Mouse (Mus musculus): ENCODE measurements around the gene Stim2.

Stim2 gene

GRCm38 (mm10) chr5:54049940-54050339 is 51.6 kb downstream of the Stim2 start:
- no peak for DNase-seq

- no peak for DNase-seq
Measured at GRCm38 (mm10) chr5:54051056-54051455, 52.8 kb downstream of the Stim2 start.

- DNase-seq: no peak
Measured at GRCm38 (mm10) chr5:54052205-54052604, 53.9 kb downstream of the Stim2 start.

GRCm38 (mm10) chr5:54053673-54054366 is 55.5 kb downstream of the Stim2 start:
- peak; percentile 73 for DNase-seq

GRCm38 (mm10) chr5:54056266-54056665 is 58.0 kb downstream of the Stim2 start:
- peak; percentile 84 for DNase-seq

DNA sequence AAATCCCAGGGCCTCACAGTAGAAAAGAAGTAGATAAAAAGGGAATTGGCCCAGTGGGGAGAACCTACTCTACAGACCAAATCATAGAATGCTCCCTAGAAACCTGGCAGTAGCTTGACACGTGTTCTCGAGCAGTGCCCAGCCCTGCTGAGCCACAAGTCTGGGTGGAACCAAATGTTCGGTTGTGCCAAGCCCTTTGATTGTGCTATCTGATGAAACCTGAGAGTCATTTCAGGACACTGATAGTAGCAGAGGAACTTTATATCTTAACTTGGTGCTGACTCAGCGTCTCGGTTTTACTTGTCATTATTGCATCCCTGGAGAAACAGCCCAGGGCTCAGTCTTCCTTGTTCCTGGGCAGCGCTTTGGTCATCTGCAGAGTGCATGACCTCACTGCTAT is 61.7 kb downstream of the Stim2 start:
- DNase-seq: peak; percentile 82

GRCm38 (mm10) chr5:54062079-54062478 is 63.8 kb downstream of the Stim2 start:
- DNase-seq: no peak

- DNase-seq: no peak
Measured at GRCm38 (mm10) chr5:54067591-54067990, 69.3 kb downstream of the Stim2 start.

DNA sequence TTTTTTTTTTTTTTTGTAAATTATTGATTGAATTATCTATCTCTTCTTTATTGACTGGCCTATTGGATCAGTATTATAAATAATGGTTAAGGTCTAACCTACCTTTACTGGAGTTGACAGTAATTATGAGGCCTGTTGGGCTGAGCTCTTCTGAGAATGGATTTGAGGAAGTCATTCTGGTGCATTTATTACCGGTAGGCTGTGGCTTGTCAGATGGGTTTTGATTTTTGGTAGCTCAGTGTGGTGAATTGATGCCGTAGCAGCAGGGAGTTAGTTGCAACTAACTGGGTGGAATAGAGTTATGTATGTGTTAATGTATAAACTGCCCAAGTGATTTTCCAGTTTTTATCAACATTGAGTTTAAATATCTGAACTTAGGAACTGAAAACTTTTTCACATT is 72.2 kb downstream of the Stim2 start:
- DNase-seq: no peak

GRCm38 (mm10) chr5:54071288-54071687 is 73.0 kb downstream of the Stim2 start:
- no peak for DNase-seq

DNA sequence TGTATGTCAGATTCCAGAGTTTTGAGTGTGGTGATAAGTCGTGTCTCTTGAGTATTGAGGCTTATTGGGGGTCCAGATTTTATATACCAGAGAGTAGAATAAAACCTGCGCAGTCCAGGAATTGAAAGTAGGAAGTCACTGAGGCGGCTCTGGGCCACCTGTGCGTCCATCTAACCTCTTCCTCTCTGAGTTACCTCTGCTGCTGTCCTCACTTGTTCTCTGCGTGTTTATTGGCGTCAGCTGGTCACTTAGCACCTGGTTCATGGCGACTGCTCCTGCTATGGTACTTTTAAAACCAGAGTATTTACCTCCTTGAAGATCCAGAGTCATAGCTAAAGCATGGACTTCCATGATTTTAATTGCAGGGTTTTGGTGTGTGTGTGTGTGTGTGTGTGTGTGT is 73.4 kb downstream of the Stim2 start:
- DNase-seq: no peak

DNA sequence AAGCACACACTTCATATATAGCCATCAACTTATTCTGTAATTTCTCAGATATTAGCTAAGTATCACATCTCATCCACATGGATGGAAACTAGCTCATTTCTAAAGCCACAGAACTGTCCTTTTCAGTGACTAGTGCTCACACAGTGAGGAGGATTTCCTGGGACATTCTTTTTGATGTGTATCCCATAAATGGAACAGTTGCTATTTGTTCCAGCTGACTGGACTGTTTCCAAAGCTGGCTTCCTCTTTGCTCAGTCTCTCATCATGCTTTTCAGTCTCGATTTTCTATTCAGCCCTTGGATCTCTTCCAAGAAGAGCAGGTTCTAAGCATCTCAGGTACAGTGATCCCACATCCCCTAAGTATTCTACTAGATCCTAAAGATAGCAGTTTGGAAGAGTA is 75.0 kb downstream of the Stim2 start:
- DNase-seq: no peak

DNA sequence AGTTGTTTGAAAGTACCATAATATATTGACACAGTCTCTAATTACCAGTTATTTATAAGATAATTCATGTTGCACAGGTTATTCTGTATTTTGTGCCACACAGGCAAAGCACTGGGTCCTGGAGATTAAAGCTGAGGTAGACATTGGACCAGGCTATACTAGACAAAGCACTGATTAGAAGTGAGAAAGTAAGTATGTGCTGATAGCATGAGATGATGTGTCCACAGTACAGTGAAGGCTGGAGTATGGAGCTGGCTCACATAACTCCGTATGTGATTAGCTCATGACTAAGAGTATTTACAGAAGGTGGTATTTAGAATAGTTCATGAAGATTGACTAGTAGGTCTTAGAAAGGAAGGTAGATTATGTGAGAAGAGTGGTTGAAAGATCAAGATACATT is 81.7 kb downstream of the Stim2 start:
- no peak for DNase-seq

GRCm38 (mm10) chr5:54087912-54088311 is 89.6 kb downstream of the Stim2 start:
- DNase-seq: no peak

DNA sequence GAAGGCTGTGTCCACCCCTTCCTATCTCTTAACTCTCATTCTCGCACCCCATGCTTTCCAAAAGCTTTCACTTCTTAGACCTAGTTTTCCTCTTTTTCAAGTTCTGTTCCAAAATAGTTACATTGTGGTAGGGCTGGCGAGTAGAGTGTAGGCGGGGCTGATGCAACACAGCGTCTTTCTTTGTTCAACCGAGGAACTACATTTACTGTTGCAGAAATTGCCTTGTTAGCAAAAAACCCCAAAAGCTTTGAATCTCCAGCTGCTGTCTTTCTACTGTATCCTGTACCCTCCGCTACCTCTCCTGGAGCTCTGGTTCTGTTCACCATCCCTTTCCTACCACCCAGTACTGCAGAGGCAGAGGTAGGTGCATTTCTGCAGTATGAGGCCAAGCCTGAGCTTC is 99.9 kb downstream of the Stim2 start:
- DNase-seq: peak; percentile 89

- DNase-seq: peak; percentile 93
Measured at GRCm38 (mm10) chr5:54100916-54101315, 102.6 kb downstream of the Stim2 start.

- no peak for DNase-seq
Measured at GRCm38 (mm10) chr5:54101318-54101717, 103.0 kb downstream of the Stim2 start.

DNA sequence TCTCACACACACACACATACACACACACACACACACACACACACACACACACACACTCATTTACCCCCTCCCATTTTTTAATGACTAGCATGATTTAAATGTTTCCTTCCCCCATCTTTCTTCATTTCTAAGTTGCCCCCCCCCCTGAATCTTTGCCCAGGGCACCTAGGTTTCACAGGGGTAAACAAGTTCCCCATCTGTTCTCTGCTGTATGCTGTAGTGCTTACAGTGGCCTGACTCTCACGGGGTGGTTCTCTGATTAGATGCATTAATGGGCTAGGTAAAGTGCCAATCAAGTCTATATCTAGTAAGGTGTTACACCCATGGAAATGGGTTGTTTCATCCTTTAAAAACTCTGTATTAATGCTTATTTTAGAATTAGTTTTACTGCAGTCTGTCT is 103.7 kb downstream of the Stim2 start:
- no peak for DNase-seq

GRCm38 (mm10) chr5:54106669-54107068 is 108.4 kb downstream of the Stim2 start:
- no peak for DNase-seq

DNA sequence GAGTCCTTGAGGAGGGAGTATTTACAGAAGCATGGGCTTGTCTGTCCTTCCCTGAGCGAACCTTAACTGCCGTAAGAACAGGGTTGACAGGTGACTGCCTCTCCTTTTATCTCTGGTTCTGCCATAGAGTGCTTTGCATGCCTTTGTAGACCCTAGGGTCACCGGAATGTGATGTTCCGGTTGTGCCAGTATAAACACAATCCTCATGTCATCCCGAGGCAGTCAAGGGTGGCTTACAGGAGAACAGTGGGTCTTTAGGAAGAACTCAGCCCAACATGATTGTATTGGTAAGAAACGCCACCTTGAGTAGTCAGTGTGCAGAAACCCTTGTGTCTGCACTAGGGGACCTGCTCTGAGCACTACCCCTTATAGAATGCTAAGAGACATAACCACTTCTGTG is 108.8 kb downstream of the Stim2 start:
- no peak for DNase-seq

DNA sequence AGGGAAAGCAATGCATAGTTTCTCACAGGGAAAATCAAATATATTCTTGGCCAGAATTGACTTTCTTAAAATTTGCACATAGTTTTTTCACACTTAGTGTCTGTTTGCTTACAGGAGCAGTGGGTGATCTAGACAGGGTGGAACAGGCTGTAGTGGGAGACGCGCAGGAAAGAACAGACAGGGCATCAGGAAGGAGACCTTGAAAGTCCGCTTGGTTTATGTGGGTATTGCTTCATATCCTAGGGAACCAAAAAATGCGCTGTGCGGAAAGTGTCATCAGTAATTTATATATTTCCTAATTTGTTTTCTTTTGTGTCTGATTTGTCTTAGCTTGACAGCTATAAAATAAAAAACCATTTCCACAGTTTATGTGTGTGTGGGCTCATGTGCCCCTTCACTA is 110.8 kb downstream of the Stim2 start:
- no peak for DNase-seq

GRCm38 (mm10) chr5:54110789-54111188 is 112.5 kb downstream of the Stim2 start:
- DNase-seq: no peak

- no peak for DNase-seq
Measured at GRCm38 (mm10) chr5:54113284-54113683, 115.0 kb downstream of the Stim2 start.

- no peak for DNase-seq
Measured at GRCm38 (mm10) chr5:54116538-54116937, 118.2 kb downstream of the Stim2 start.

Measured in heart, adult 11 months (tissue).